ENCODE assay signal across 27 mouse cellular contexts in the genomic region with DNA sequence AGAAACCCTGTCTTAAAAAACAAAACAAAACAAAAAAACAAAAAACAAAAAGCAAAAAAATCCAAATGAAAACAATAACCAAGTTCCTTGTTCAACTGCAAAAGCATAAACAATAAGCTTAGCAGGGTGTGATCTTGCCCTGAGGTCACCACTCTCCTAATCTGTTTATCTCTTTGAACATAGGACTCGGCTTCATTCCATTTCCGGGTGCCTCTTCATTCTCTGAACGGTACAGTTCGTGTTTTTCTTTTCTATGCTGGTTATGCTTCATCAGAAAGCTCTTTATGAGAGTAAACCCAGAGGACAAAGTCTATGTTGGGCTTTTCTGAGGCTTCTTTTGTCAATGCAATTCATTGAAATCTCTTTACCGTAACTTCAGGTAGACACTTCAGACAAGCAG. TPM values are rescaled to one million over a fixed set of nuclear protein-coding genes. Genes with fewer than 3 reads are reported as not detected.
DNase-seq lines count a peak whose midpoint lies in the region; ATAC-seq and TF ChIP-seq lines count a peak whose summit lies in the region.
"Had no signal": no experiment of that assay in that cellular context is flagged by ENCODE, and none has a peak within 500 bp of the region (broad histone marks: within the 10 kb centered on the region; RNA-seq: fewer than 3 reads in every experiment).

No protein-coding gene starts in this region.

- no peak for TF ChIP-seq CTCF in liver, adult 2 months (IDR thresholded peaks at IDR 0.05; ENCODE audit: low read depth, low read length)
- no peak for TF ChIP-seq CTCF in liver, postnatal 0 days (IDR thresholded peaks at IDR 0.05; ENCODE audit: low read depth)
- no peak for TF ChIP-seq CTCF in MEL (IDR thresholded peaks at IDR 0.05 in 2 of 3, conservative IDR thresholded peaks at IDR 0.05 in 1 of 3; ENCODE audit: control insufficient read depth in 1 of 3, insufficient read depth in 1 of 3, low read depth in 2 of 3, low read length in 3 of 3, poor library complexity in 1 of 3, severe bottlenecking in 1 of 3)

- no peaks in the 10 kb centered on the region for H3K79me2 ChIP-seq in liver, adult 2 months (ENCODE audit: control insufficient read depth, insufficient read depth, low read length)
- H3K79me2 ChIP-seq in MEL (ENCODE audit: control insufficient read depth, insufficient read depth, low read length, poor library complexity), result no peaks in the 10 kb centered on the region

- WGBS in liver, adult 2 months, result 40% methylated on average over 5 of the region's 5 CpGs
- WGBS in liver, postnatal 0 days (ENCODE audit: insufficient replicate concordance), result 77% methylated on average over 5 of the region's 5 CpGs

- H3K9me3 ChIP-seq in liver, postnatal 0 days (ENCODE audit: low read length), result no peaks in the 10 kb centered on the region
- no peaks in the 10 kb centered on the region for H3K9me3 ChIP-seq in MEL (replicated peaks; ENCODE audit: insufficient read depth, low read length)
- H3K9me3 ChIP-seq: embryonic facial prominence, embryonic 10.5 days; embryonic facial prominence, embryonic 13.5 days; forebrain, embryonic 12.5 days; forebrain, embryonic 15.5 days; hindbrain, embryonic 12.5 days; hindbrain, embryonic 15.5 days had no signal

- no peak overlapping the region for H3K4me2 ChIP-seq in liver, postnatal 0 days (ENCODE audit: low read depth, low read length)
- H3K4me2 ChIP-seq: embryonic facial prominence, embryonic 13.5 days; forebrain, embryonic 12.5 days; forebrain, embryonic 15.5 days; heart, embryonic 11.5 days; hindbrain, embryonic 12.5 days; hindbrain, embryonic 15.5 days had no signal

- no peak overlapping the region for H3K27ac ChIP-seq in liver, adult 2 months (replicated peaks; ENCODE audit: insufficient read depth, low read depth, low read length)
- no peak overlapping the region for H3K27ac ChIP-seq in liver, postnatal 0 days (ENCODE audit: low read depth)
- no peak overlapping the region for H3K27ac ChIP-seq in MEL (ENCODE audit: control insufficient read depth, low read depth, low read length)
- H3K27ac ChIP-seq: embryonic facial prominence, embryonic 10.5 days; embryonic facial prominence, embryonic 13.5 days; forebrain, embryonic 12.5 days; forebrain, embryonic 15.5 days; hindbrain, embryonic 12.5 days; hindbrain, embryonic 15.5 days had no signal

- no peak for TF ChIP-seq EP300 in liver, postnatal 0 days (IDR thresholded peaks at IDR 0.05; ENCODE audit: low read depth)
- TF ChIP-seq EP300 in MEL (IDR thresholded peaks at IDR 0.05; ENCODE audit: low read depth in 1 of 2, low read length in 2 of 2), result no peak

- ATAC-seq in liver, postnatal 0 days, result no peak
- peak; percentile 63 for ATAC-seq in inflammation-experienced regulatory T-cells, adult 6 months
- ATAC-seq: forebrain, embryonic 15.5 days; Patski had no signal

- no peak overlapping the region for H3K9ac ChIP-seq in liver, adult 2 months (ENCODE audit: low read depth, low read length)
- H3K9ac ChIP-seq in liver, postnatal 0 days (replicated peaks), result no peak overlapping the region
- H3K9ac ChIP-seq in MEL (ENCODE audit: control insufficient read depth, low read depth, low read length, poor library complexity, severe bottlenecking), result no peak overlapping the region
- H3K9ac ChIP-seq: embryonic facial prominence, embryonic 13.5 days; forebrain, embryonic 12.5 days; forebrain, embryonic 15.5 days; hindbrain, embryonic 12.5 days; hindbrain, embryonic 15.5 days had no signal

- H3K27me3 ChIP-seq in liver, adult 2 months (ENCODE audit: control insufficient read depth, insufficient read depth, low read length), result no peaks in the 10 kb centered on the region
- H3K27me3 ChIP-seq in liver, postnatal 0 days (ENCODE audit: insufficient read depth, low read length), result no peaks in the 10 kb centered on the region
- no peaks in the 10 kb centered on the region for H3K27me3 ChIP-seq in MEL (ENCODE audit: control insufficient read depth in 1 of 2, insufficient read depth in 2 of 2, low read length in 2 of 2)
- H3K27me3 ChIP-seq: embryonic facial prominence, embryonic 13.5 days; forebrain, embryonic 12.5 days; forebrain, embryonic 15.5 days; hindbrain, embryonic 12.5 days; hindbrain, embryonic 15.5 days; Patski had no signal

- peaks cover 9% of the 10 kb centered on the region for H3K4me1 ChIP-seq in liver, adult 2 months (ENCODE audit: control insufficient read depth, insufficient read depth, low read length)
- H3K4me1 ChIP-seq in liver, postnatal 0 days (ENCODE audit: insufficient read depth), result peaks cover 7% of the 10 kb centered on the region
- H3K4me1 ChIP-seq in MEL (ENCODE audit: control insufficient read depth in 1 of 2, insufficient read depth in 2 of 2, low read length in 2 of 2), result 0 out of 4 replicates have a peak, but pooled peaks cover 0 to 1% of the 10 kb centered on the region in 2 experiments
- H3K4me1 ChIP-seq: embryonic facial prominence, embryonic 10.5 days had no signal

- no peaks in the 10 kb centered on the region for H3K36me3 ChIP-seq in liver, adult 2 months (ENCODE audit: control insufficient read depth, insufficient read depth, low read length)
- H3K36me3 ChIP-seq in liver, postnatal 0 days (replicated peaks; ENCODE audit: insufficient read depth, low read length), result no peaks in the 10 kb centered on the region
- no peaks in the 10 kb centered on the region; a peak in 1 of 4 replicates for H3K36me3 ChIP-seq in MEL (ENCODE audit: control insufficient read depth in 1 of 2, insufficient read depth in 2 of 2, low read length in 2 of 2)
- H3K36me3 ChIP-seq: embryonic facial prominence, embryonic 10.5 days; embryonic facial prominence, embryonic 13.5 days; forebrain, embryonic 15.5 days; hindbrain, embryonic 12.5 days; hindbrain, embryonic 15.5 days had no signal

- H3K4me3 ChIP-seq in liver, adult 2 months (ENCODE audit: insufficient read depth, low read depth, low read length), result no peak overlapping the region
- H3K4me3 ChIP-seq in liver, postnatal 0 days (ENCODE audit: low read depth, low read length), result no peak overlapping the region
- no peak overlapping the region for H3K4me3 ChIP-seq in MEL (ENCODE audit: control insufficient read depth in 1 of 2, insufficient read depth in 1 of 2, low read depth in 2 of 2, low read length in 2 of 2)
- H3K4me3 ChIP-seq: embryonic facial prominence, embryonic 10.5 days; embryonic facial prominence, embryonic 13.5 days; erythroblast, embryonic 14.5 days; forebrain, embryonic 12.5 days; forebrain, embryonic 15.5 days; hindbrain, embryonic 12.5 days; hindbrain, embryonic 15.5 days had no signal

- peak; percentile 59 for DNase-seq in liver, adult 2 months (ENCODE audit: extremely low read depth, low read depth, low spot score)
- no peak for DNase-seq in liver, postnatal 0 days
- DNase-seq in MEL (ENCODE audit: low read depth, low spot score), result peak; percentile 38
- no peak for DNase-seq in frontal cortex, postnatal 36 days (ENCODE audit: low spot score in 2 of 2)
- DNase-seq in adrenal gland, postnatal 25 days, result no peak
- DNase-seq in MN1 (ENCODE audit: low spot score), result no peak
- DNase-seq: adrenal gland, adult 2 months; adrenal gland, postnatal 36 days; cerebellum, adult 11 months; cerebellum, adult 2 months; cerebellum, postnatal 10 days; cerebellum, postnatal 36 days; embryo, embryonic 11 days; gastrocnemius, postnatal 10 days; heart, adult 11 months; kidney, adult 18-20 months; kidney, adult 9 months had no signal

- TF ChIP-seq RAD21 in MEL (IDR thresholded peaks at IDR 0.05; ENCODE audit: low read depth, low read length), result no peak

- TF ChIP-seq POLR2A in liver, adult 2 months (IDR thresholded peaks at IDR 0.05; ENCODE audit: extremely low read depth, insufficient read depth, low read length), result no peak
- TF ChIP-seq POLR2A in MEL (IDR thresholded peaks at IDR 0.05; ENCODE audit: control insufficient read depth in 1 of 2, insufficient read depth in 1 of 2, low read depth in 1 of 2, low read length in 2 of 2, poor library complexity in 1 of 2), result no peak

TF ChIP-seq in MEL, 35 proteins besides CTCF, POLR2A, EP300 and RAD21:
- 0 out of 2 replicates have a peak, but pooled peaks have one; percentile 15 for TF ChIP-seq ETS1 (IDR thresholded peaks at IDR 0.05; ENCODE audit: low read depth, low read length)
- 0 out of 2 replicates have a peak, but pooled peaks have one; percentile 4 for TF ChIP-seq GATA1 (IDR thresholded peaks at IDR 0.05; ENCODE audit: low read depth, low read length)
- no peak for TF ChIP-seq MAFK (IDR thresholded peaks at IDR 0.05; ENCODE audit: borderline replicate concordance, low read depth, low read length)
TF ChIP-seq in MEL: peak in this region for 2.

RNA-seq across cellular contexts. Expression of a gene that starts 19.9 kb away (rescaled TPM):
- 532 and 536 TPM in 2 replicates for total RNA-seq in liver, adult 2 months (2014; rRNA removed)
- polyA plus RNA-seq in liver, adult 2 months (2012; rRNA removed), result 652 and 777 TPM in 2 replicates
- polyA plus RNA-seq in liver, postnatal 0 days (2015; fragmentation: Nextera tagmentation; extraction: Ambion mirVana), result 146 and 151 TPM in 2 replicates
- total RNA-seq in MEL (2012; rRNA removed), result 17.9 and 19.9 TPM in 2 replicates
- polyA plus RNA-seq in MEL (2012; ENCODE audit: insufficient read depth in 1 of 2, insufficient read length in 2 of 2, low read depth in 1 of 2, low replicate concordance in 2 of 2, missing spikeins in 1 of 2), result 10 to 100 TPM in 1 of 2 experiments, not detected in 1; 24.2 TPM
- polyA plus RNA-seq in inflammation-experienced regulatory T-cells, adult 6 months (2017; shearing (Covaris generic)), result 10 to 100 TPM; 74.1 to 93.1 (median 90.4) TPM
- 119 and 172 TPM in 2 replicates for total RNA-seq in adrenal gland, postnatal 25 days (2021)

Comparison
In these comparisons a context has a peak if more than half of its experiments do, and no peak if none do; other contexts are left out.
1. DNase-seq: peak in liver, adult 2 months (single experiment) and MEL (single experiment); none in liver, postnatal 0 days (single experiment), frontal cortex, postnatal 36 days (0 of 2), adrenal gland, postnatal 25 days (single experiment) and MN1 (single experiment).